Mouse (Mus musculus) 416B (cell line): Measurements from ENCODE around the gene Filip1.

Source experiments
- DNase-seq: peaks from one replicate; pipeline ENCODE4 v3.0.0; 2011; ENCODE audit warnings: low read depth

Filip1 gene

GRCm38 (mm10) chr9:79898815-79899214 is 113.8 kb downstream of the Filip1 start:
- DNase-seq: peak; percentile 90

- DNase-seq: no peak
These were observed 118.0 kb downstream of the Filip1 start for GRCm38 (mm10) chr9:79894665-79895064.

- peak; percentile 68 for DNase-seq
These were observed 118.6 kb downstream of the Filip1 start for GRCm38 (mm10) chr9:79893841-79894612.

GRCm38 (mm10) chr9:79892183-79892582 is 120.5 kb downstream of the Filip1 start:
- no peak for DNase-seq

- DNase-seq: peak; percentile 28
These were observed 122.2 kb downstream of the Filip1 start for GRCm38 (mm10) chr9:79890488-79890887.

GRCm38 (mm10) chr9:79889132-79889531 is 123.5 kb downstream of the Filip1 start:
- peak; percentile 24 for DNase-seq

- DNase-seq: peak; percentile 55
These were observed 127.1 kb downstream of the Filip1 start for GRCm38 (mm10) chr9:79885244-79886210.

GRCm38 (mm10) chr9:79883139-79883538 is 129.5 kb downstream of the Filip1 start:
- DNase-seq: no peak

GRCm38 (mm10) chr9:79880031-79880430 is 132.6 kb downstream of the Filip1 start:
- DNase-seq: no peak

GRCm38 (mm10) chr9:79875522-79876131 is 137.0 kb downstream of the Filip1 start:
- no peak for DNase-seq

- no peak for DNase-seq
These were observed 140.1 kb downstream of the Filip1 start for GRCm38 (mm10) chr9:79872598-79872997.

- no peak for DNase-seq
These were observed 143.1 kb downstream of the Filip1 start for GRCm38 (mm10) chr9:79869512-79869911.

GRCm38 (mm10) chr9:79865998-79866397 is 146.7 kb downstream of the Filip1 start:
- DNase-seq: peak; percentile 20

GRCm38 (mm10) chr9:79862544-79862943 is 150.1 kb downstream of the Filip1 start:
- no peak for DNase-seq

GRCm38 (mm10) chr9:79847099-79847498 is 165.6 kb downstream of the Filip1 start:
- DNase-seq: no peak

- no peak for DNase-seq
These were observed 170.0 kb downstream of the Filip1 start for GRCm38 (mm10) chr9:79842615-79843014.

- DNase-seq: no peak
These were observed 170.6 kb downstream of the Filip1 start for GRCm38 (mm10) chr9:79842028-79842427.

- DNase-seq: no peak
These were observed 181.4 kb downstream of the Filip1 start for GRCm38 (mm10) chr9:79831294-79831693.

GRCm38 (mm10) chr9:79830874-79831273 is 181.8 kb downstream of the Filip1 start:
- DNase-seq: peak; percentile 16

- DNase-seq: no peak
These were observed 182.5 kb downstream of the Filip1 start for GRCm38 (mm10) chr9:79829842-79830800.

- no peak for DNase-seq
These were observed 185.6 kb downstream of the Filip1 start for GRCm38 (mm10) chr9:79827072-79827471.
